Mouse (Mus musculus) layer of hippocampus, adult 11-12 months (tissue): ENCODE measurements around the gene Pisd.
"Not testable (repeated sequence)": the region's sequence is repeated elsewhere in the genome, so short reads cannot be mapped to it uniquely, and the experiment has no call there.

Experiments
- DNase-seq: peaks from one replicate; pipeline ENCODE4 v3.0.0; 2022; ENCODE audit warnings: low spot score

The Pisd gene

GRCm38 (mm10) chr5:32785313-32785915, at the start of gene Pisd:
Gene Pisd (minus strand): TSS chr5:32785646.
- DNase-seq, result peak; percentile 95

- DNase-seq, result no peak
Measured at GRCm38 (mm10) chr5:32834497-32834896, 49.1 kb upstream of the Pisd start.

DNA sequence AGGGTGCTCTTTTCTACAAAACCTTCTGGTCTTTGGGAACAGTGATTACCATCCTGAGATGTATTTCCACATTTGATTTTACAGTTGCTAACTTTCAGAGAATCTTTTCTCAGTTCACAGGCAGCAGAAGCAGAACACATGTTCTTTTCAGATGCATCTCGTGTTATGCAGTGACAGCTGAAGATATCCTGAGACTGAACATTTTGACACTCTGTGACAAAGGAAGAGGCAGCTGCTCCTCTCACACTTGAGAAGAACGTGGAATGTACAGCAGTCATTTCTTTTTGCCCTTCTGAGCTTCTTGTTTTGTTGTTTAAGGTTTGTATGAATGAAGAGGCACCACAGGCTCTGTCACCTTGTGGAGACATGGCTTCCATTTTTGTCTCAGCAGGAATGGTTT, 44.6 kb upstream of the Pisd start:
- DNase-seq, result no peak

DNA sequence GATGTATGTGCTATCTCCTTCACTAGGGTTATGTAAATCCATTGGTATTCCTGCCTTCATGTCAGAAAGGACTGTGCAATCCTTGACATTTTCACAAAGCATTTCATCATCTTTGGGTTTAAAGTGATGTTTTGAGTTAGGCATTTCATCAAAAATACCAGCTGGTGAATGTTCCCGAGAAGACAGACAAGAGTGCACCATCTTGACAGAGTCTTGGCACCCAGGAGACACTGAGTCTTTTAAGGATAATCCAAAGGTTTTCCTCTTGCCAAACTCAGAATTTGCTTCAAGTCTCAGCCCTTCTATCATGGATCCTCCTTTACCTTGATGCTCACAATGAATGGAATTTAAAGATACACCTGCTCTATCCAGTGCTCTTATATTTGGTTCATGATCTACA, 43.3 kb upstream of the Pisd start:
- not testable (repeated sequence) for DNase-seq

- DNase-seq, result no peak
Measured at GRCm38 (mm10) chr5:32827009-32827408, 41.6 kb upstream of the Pisd start, which contains the start of gene Gm20671. Gene Gm20671 (minus strand): TSS chr5:32827109.

DNA sequence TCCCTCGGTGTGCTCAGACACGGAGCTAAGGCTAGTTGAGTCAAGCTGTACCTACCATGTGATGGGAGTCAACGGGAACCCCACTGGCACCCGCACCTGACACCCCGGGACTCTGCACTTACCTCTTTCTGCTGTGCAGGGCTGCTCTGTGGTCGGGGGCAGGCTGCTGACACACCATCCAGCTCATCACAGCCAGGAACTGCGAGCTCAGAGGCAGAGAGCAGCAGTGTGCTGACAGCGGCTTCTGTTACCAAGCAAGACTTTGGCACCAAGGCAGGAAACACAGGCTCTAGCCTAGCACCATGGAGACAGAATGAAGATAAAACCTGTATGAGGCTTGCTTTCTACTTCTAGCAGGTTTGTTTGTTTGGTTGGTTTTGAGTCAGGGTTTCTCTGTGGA, 35.0 kb upstream of the Pisd start:
- peak; percentile 47 for DNase-seq

DNA sequence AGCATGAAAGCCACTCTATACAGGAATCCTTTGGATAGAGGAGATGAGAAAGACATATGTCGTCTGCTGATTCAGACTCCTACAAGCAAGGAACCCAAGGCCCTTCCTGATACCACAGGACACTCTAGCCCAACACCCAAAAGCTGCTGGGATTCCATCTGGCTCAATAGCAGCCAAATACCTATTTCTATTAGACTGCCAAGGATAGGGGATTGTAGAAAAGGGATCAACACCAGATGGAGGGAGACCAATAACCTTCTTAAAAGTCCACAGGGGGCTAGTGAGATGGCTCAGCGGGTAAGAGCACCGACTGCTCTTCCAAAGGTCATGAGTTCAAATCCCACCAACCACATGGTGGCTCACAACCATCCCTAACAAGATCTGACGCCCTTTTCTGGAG, 29.9 kb upstream of the Pisd start:
- no peak for DNase-seq

DNA sequence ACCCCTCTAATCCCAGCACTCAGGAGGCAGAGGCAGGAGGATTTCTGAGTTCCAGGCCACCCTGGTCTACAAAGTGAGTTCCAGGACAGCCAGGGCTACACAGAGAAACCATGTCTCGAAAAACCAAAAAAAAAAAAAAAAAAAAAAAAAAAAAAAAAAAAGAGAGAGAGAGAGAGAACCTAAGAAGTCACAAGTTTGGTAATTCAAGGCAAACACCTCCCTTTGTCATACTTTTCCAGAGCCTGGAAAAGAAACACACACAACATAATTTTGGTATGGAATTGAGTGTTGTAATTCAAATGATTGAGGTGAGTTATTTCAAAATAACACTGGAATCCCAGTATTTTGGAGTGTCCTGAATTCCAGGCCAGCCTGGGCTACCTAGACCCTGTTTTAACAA, 1.0 kb upstream of the Pisd start:
- DNase-seq, result not testable (repeated sequence)

- no peak for DNase-seq
Measured at GRCm38 (mm10) chr5:32784726-32785125, 720 bp downstream of the Pisd start.

- no peak for DNase-seq
Measured at GRCm38 (mm10) chr5:32781596-32781995, 3.9 kb downstream of the Pisd start.

GRCm38 (mm10) chr5:32778168-32778567, 7.3 kb downstream of the Pisd start:
- DNase-seq, result no peak

GRCm38 (mm10) chr5:32772361-32772760, 13.1 kb downstream of the Pisd start:
- no peak for DNase-seq

DNA sequence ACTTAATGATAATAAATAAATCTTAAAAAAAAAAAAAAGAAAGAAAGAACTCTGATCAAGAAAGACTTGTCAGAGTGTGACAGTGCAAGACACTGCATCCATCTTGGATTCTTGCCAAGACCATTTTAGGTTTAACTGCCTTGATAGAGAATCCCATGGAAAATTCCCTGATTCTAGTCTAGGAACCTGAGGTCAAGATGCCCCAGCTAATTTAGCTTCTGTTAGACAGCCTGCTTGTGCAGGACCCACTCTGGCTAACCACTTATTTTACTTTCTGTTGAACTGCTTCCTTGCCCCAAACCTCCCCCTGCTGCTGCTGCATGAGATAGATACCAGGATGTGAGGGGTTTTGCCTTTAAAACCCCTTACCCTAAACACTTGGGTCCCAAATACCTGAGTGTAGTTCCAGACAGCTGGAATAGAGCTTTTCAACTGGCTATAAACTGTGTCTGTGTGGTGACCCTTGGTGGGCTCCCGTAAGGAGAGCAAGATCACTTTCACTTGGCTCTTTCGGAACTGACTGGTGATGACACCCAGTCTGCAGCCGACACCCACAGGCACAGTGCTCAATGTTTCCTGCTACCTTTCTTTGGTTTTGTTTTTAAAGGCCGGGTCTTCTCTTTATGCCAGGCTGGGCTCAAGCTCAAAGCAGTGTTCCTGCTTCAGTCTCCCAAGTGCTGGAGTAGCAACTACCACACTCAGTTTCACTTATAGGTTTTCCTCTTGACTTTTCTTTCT, 17.6 kb downstream of the Pisd start:
- DNase-seq, result no peak

DNA sequence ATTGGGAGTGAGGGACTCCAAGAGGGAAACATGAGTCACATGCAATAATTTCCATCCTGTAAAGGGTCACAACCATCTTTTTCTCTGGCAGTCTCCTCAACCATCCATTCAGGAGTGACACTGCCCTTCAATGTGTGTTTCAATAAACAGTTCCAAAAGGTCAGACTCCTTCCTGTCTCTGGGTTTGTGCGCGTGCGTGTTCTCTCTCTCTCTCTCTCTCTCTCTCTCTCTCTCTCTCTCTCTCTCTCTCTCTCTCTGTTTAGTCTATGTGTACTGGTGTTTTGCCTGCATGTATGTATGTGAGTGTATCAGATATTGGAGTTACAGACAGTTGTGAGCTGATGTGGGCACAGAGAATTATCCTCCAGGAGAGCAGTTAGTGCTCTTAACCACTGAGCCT, 18.4 kb downstream of the Pisd start:
- no peak for DNase-seq

- DNase-seq, result no peak
Measured at GRCm38 (mm10) chr5:32761566-32762140, 23.8 kb downstream of the Pisd start.

DNA sequence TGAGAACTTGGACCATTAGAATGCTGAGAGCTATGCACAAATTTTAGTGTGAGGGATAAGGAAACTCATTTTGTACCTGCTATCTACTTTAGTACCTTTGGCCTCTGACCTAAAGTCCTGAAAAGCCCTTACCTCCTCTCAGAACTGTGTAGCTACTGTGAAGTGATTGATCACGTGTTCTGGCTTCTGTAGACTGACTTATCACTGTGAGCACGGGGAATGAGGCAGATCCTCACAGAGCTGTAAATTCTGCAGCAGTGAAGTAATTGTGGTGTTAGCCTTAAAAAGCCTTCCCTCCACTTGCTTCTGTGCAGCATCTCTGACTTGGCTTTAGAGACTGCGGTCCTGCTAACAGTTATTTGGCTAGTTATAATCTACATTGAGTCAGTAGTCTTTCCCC, 24.7 kb downstream of the Pisd start:
- DNase-seq, result no peak

GRCm38 (mm10) chr5:32760352-32760751, 25.1 kb downstream of the Pisd start:
- DNase-seq, result not testable (repeated sequence)

GRCm38 (mm10) chr5:32759662-32760061, 25.8 kb downstream of the Pisd start:
- no peak for DNase-seq

DNA sequence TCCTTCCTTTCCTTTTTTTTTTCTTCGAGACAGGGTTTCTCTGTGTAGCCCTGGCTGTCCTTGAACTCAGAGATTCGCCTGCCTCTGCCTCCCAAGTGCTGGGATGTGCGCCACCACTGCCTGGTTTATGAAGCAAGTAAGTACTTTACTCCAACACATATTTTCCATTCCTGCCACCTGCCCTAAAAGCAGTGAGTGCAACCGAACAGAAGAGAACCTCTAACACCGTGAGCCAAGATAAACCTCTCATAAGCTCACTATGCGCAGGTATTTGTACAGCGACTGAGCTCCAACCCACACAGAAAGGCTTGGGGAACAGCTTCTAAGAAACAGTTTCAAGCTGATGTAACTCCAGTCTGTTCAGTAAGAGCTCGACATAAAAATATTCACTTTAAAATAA, 29.3 kb downstream of the Pisd start:
- no peak for DNase-seq

- peak; percentile 41 for DNase-seq
Measured at GRCm38 (mm10) chr5:32751736-32752135, 33.7 kb downstream of the Pisd start.

DNA sequence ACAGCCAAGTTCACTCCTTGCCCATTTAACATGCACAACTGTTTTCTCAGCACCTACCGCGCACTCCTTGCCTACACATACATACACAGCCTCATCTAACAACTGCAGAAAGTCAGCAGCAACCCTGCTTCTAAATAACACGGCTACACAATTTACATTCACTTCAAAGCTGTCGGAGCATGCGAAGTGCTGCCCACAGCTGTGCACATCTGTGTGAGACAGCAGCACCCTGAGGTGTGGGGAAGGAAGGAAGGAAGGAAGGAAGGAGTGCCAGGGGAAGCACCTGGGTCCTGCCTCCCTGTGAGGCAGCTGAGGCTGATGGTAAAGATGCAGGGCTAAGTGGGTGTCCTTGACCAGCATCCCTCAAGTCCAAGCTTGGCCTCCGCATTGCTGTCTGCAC, 36.5 kb downstream of the Pisd start:
- no peak for DNase-seq

DNA sequence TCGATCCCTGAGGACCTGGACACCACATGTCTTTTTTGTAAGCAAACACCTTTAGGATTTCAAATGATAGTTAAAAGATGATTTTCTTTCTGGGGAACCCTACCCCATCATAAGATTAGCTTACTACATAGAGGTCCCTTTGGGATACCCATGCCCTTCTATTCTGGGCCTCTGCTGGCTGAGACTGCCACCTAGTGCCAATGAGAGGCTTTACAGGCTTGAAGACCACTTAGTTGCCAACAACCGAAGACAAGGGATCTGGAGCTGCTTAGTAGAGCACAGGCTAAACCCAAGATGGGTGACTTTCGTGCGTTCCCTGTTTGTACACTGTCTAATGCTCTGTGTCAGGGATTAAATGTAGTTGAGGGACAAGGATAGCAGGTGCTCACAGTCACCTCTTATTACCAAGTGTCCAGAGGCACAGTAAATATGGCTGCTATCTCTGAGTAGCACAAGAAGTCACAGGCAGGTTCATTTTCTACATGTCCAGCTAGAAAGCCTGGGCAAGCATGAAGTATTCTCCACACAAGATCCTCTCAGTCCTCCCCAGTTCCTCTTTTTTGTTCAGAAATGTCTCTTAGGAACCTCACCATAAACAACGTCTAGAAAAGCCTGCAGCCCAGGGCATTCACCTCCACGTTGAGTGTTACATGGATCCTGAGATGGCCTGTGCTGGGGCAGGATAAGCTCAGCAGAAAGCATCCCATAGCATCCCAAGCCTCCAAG, 37.6 kb downstream of the Pisd start:
- peak; percentile 70 for DNase-seq
